Mouse (Mus musculus): ENCODE results near the gene Stap2. TPM values are rescaled to one million over a fixed set of nuclear protein-coding genes. Genes with fewer than 3 reads are reported as not detected.

Gene Stap2
- total RNA-seq, 2 experiments from 2014 or later, result 2.5 to 3.0 TPM

- intact Hi-C loops (cut with DNase I), result no loop called here
- DNase-seq, result peak; percentile 86 to 91
Measured at GRCm38 (mm10) chr17:56009088-56009961, 3.9 kb upstream of the Stap2 start.

GRCm38 (mm10) chr17:56008356-56009087 lies 3.1 kb upstream of the Stap2 start:
- DNase-seq, result peak; percentile 81 to 90
- intact Hi-C loops (cut with DNase I), result no loop called here

- no peak for DNase-seq
- intact Hi-C loops (cut with DNase I), result no loop called here
Measured at GRCm38 (mm10) chr17:56007444-56008355, 2.3 kb upstream of the Stap2 start.

GRCm38 (mm10) chr17:56006956-56007355 lies 1.6 kb upstream of the Stap2 start:
- intact Hi-C loops (cut with DNase I), result no loop called here
- DNase-seq, result no peak

DNA sequence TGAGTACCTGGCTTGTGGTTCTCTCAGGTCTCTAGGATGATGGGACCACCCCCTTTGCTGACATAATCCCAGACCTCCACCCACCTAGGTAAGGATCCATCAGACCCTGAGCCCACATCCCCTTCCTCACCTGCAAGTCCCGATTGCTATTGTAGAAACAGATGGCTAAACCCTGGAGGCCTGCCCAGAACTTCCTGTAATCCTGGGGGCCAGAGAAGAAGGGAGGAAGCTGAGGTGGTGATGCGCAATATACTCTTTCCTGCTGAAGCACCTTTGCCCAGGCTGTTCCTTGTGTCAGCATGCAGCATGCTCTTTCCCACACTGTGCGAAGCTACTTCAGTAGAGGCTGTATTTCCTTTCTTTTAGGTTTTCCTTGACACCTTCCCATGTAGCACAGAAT lies 2.4 kb downstream of the Stap2 start:
- no peak for DNase-seq
- intact Hi-C loops (cut with DNase I), result no loop called here

DNA sequence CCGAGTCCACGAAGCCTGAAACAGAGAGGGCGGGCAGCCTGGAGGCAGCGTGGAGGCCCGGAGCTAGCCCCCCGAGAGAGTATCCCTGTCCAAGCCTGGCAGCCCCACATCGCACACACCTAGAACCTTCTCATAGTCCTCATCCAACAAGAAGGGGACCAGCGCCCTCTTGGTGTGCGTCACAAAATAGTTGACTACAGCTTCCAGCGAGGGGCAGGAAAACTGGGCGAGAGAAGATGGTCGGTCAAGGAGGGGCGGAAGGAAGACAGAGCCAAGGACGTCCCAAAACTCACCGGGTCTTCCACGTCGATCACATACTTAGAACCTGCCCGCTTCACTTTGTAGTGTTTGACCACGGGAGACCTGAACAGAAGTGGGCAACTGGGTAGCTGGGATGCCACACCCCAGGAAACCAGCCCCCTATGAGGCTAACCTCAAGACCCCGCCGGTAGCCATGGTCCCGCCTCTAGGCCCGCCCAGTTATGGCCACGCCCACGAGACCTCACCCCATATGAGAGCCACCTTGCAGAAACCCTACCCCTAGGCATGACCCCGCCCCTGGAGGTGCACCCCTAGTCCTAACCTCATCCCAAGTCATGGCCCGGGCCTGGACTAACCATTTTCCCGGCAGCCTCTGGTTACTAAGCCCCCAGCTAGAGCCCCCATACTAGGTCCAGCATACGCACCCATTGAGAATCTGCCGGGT lies 5.4 kb downstream of the Stap2 start:
- intact Hi-C loops (cut with DNase I), result no loop called here
- DNase-seq, result no peak

GRCm38 (mm10) chr17:55996007-55996406 lies 9.4 kb downstream of the Stap2 start:
- intact Hi-C loops (cut with DNase I), result no loop called here
- peak in 1 of 2 experiments; percentile 34 for DNase-seq

DNA sequence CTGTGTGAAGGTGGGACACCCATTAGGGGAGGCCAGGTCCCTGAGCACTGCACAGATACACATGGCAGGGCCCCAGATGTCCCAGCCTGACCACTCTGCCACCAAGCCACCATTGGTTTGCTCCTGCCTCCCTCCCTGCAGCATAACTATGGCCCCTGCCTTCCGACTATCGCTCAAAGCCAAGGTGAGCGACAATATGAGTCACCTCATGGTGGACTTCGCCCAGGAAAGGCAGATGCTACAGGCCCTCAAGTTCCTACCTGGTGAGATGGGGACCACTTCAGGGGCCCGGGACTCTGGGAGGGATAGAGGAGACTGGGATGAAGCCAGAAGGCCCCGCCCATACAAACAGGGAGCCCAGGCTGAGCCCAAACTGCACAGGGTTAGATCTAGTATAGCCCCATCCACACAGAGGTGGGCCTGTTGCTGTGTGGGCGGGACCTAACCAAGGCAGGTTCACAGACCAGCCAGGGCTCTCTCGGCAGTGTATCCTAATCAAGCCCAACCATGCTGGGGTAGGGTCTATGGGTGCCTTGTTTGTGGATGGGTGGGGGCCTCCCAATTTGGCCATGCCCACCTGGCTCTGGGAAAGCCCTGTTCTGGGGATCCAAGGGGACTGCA lies 15.0 kb downstream of the Stap2 start:
- intact Hi-C loops (cut with DNase I), result no loop called here
- DNase-seq, result no peak

DNA sequence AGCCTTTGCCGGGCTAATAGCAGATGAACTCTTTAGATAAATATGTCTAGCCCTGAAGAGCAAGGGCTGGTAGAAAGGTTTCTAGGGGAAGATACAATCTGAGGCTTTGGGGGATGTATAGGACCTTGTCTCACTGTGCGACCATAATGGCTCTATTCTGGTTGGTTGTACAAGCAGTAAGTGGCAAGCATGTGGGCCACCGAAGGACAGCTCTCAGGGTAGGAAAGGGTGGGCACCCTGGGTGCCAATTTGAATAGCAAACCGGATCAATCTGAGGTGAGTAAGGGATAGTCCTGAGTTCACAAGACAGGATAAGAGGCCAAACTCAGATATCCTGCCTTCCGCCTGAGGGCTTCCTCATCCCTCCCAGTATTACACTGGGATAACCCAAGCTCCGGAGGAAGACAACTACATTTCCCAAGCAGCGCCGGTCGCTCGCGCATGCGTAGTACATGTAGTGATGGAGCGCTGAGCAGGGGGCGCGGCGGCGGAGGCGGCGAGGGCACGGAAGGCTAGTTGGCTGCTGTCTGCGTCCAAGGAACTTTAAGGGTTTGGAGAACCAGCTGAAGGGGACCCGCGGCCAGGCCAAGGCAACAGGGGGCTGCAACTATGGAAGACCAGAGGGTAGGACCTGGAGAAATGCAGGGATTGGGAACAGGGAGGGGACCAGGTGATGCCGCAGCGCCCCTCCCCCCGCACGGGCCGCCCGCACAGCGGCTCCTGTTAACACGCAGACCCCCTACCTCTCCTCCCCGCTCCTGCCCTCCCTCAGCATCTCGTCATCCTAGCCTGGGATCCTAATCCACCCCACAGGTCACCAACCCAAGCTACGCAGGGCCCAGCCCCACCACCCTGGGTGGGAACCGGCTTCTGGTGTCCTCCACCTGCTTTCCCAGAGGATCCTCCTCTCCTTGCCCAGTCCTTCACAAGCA lies 19.1 kb downstream of the Stap2 start, which contains the start of gene Fsd1:
Fsd1 (plus strand) TSS at position 480 of the 932 bp plus-strand sequence.
- intact Hi-C loops (cut with DNase I), result no loop called here
- no peak for DNase-seq

- intact Hi-C loops (cut with DNase I), result no loop called here
- no peak for DNase-seq
Measured at GRCm38 (mm10) chr17:55977301-55977700, 28.1 kb downstream of the Stap2 start.

DNA sequence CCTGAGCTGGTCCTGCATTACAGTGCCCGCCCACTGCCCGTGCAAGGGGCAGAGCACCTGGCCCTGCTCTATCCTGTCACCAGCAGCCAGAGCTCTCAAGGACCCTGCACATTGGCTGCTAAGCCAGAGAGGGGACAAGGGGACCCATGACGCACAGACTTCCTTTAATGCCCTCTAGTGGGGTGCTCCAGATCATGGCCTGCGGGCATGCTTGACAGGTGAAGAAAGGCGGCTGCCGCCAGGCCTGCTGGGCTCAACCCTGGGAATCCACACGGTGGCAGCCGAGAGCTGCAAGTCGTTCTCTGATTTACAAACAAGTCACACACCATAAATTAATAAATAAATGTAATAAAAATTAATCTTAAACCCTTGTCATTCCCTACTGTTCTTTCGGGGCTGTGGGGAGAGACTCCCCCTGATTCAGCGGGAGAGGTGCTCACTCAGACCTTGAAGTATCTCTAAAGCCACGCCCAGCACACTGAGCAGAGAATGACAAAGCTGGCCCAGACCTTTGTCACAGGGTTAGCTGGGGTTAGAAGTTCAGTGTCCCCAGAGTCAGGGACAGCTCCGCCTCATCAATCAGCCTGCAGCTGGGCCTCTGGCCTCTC lies 29.0 kb downstream of the Stap2 start:
- intact Hi-C loops (cut with DNase I), result no loop called here
- DNase-seq, result peak; percentile 73 to 76

GRCm38 (mm10) chr17:55971453-55971852 lies 33.9 kb downstream of the Stap2 start:
- no peak for DNase-seq
- intact Hi-C loops (cut with DNase I), result no loop called here

- no peak for DNase-seq
- intact Hi-C loops (cut with DNase I), result no loop called here
Measured at GRCm38 (mm10) chr17:55969966-55970891, 35.2 kb downstream of the Stap2 start, which contains the start of gene Shd. TSS of gene Shd (plus strand) at chr17:55970467.

- intact Hi-C loops (cut with DNase I), result no loop called here
- DNase-seq, result no peak
Measured at GRCm38 (mm10) chr17:55969560-55969959, 35.8 kb downstream of the Stap2 start.

GRCm38 (mm10) chr17:55968210-55968609 lies 37.2 kb downstream of the Stap2 start:
- no peak for DNase-seq
- intact Hi-C loops (cut with DNase I), result no loop called here

GRCm38 (mm10) chr17:55967186-55967585 lies 38.2 kb downstream of the Stap2 start:
- DNase-seq, result no peak
- intact Hi-C loops (cut with DNase I), result no loop called here

DNA sequence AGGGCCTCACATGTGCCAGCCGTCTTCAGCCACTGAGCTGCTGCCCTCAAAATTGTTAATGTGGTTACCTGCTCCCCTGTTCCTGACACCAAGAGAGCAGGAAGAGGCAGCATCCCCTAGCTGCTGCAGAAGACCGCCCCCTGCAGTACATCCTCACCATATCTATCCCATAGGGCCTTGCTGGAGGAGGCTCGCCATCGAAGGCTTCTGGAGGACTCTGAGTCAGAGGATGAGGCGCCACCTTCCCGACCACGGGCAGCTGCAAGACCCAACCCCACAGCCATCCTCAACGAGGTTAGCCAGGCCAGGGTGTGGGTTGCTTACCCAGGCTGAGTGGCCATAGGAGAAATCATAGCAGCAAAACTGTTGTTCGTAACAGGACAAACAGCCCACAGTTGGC lies 40.4 kb downstream of the Stap2 start:
- intact Hi-C loops (cut with DNase I), result no loop called here
- no peak for DNase-seq
